Mouse (Mus musculus): ENCODE data around the gene Prkcq. TPM values are rescaled to one million over a fixed set of nuclear protein-coding genes. Genes with fewer than 3 reads are reported as not detected.

Gene Prkcq
- total RNA-seq, 2 experiments from 2014 or later: 1.8 to 2.5 TPM

DNA sequence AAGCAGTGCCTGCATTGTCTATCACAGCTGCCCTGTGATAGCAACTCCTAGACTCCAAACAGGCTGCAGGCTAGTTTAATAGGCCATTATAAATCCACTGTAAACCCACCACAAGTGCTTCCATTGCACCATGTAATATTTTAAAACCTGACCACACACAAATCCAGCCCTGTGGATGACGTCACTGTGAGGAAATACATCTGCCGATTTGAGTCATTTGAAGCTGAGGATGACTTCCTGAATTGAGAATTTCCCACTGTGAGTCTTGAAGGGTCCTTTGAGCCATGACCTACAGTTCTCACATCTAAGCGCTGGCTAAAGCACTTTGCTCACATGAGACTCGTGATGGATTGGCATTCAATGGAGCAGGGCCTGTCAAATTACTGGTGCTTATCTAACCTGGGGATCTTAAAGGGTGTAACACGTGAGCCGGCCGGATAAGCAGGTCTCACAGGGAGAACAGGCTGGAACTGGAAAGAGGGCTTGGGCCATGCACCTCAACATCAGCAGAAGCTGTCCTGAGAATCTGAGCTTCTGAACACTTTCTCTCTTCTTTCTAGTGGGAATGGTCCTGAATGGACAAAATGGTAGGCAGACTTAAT, 40.2 kb downstream of the Prkcq start:
- intact Hi-C loops (cut with DNase I): no loop called here
- no peak for DNase-seq

DNA sequence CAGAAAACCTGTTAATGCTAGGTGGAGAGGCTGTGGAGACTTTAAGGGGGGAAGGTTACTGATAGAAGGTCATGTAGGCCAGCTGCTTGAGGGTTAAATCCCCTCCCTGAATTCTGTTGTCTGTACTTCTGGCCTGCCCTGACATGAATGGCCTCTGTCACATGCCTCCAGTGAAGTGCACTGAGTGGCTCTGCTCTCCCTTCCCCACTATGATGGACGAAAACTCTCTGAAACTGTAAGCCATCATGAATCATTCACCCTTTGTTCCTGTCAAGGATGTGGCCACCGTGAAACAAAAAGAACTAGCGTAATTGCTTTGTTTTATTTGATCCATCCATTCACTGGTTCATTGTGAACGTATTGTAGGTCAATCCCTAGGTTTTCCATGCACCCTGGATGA, 44.5 kb downstream of the Prkcq start:
- no peak for DNase-seq
- intact Hi-C loops (cut with DNase I): no loop called here

DNA sequence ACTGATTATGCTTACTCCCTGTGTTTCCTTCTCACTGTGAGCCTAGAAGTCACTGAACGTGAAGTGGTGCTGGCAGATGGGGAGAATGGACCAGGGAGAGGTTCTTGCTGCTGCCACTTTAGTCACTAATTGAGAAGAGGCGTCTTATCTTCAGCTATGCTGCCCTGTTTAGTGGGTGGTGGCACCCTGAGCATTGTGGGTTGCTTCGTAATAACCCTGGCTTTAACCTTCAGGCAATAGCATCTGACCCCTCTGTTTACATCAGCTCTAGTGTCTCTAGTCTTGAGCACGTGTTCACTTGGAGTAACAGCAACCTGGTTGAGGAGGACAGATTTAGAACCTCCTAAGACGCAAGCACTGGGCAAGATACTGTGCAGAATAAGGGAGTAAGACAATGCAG, 44.9 kb downstream of the Prkcq start:
- intact Hi-C loops (cut with DNase I): no loop called here
- no peak for DNase-seq

DNA sequence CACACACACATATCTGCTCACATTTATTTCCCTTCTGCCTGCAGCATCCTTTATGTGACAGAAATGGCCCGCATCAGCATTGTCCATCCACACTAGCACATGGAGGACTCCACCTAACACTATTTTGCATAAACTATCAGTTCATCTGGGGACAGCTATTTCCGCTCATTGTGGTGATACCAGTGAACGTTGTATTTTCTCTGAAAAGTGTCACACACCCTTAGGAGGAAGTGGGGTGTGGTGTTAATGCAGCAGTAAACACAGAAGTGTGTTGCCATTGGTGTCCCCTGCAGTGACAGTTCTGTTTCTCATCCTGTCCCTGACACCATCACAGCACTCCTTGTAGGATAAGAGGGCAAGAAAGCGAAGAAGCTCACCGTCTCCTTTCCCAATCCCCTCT, 46.2 kb downstream of the Prkcq start:
- DNase-seq: no peak
- intact Hi-C loops (cut with DNase I): no loop called here

DNA sequence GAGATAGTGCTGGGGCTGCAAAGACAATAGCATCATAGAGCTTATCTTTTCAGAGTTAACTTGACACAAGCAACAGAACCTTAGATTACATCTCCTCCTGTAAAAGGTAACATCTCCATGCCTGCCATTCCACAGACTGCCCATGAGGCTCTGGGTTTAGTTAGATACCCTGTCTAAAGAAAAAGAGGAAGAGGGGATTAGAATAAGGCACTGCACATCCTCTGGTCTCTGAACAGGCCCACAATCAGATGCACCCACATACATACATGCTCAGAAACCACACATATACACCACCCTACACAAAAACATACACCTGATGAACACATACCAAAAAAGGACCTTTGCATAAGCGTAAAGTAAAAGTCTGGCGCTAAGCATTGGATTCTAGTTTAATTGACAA, 47.4 kb downstream of the Prkcq start:
- no peak for DNase-seq
- intact Hi-C loops (cut with DNase I): no loop called here

DNA sequence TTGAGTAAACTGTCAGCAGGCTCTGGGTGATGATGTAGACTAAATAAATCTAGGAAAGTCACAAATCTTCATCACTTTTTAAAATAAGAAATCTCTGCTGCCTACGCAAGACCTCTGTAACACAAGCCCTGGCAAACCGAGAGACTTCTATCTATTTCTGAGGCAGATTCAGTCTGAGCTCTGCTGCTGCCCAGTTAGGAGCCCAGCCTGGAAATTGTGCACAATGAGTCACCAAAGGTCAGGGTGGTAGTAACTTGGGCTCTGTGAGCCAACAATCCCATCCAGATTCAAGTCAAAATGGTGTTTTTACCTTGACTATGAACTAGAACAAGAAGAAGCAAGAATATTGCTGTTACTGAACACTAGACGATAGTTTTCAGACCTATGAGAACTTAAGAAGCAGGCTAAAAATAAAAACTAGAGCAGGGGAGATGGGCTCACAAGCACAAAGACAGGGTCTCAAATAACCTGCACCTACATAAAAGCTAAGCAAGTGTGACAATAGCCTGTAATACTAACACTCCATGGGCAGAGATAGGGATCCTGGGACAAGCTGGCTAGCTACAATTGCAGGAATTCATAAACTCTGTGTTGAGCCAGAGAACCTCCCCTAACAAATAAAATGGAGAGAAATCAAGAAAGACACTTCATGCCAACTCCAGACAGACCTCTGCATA, 53.0 kb downstream of the Prkcq start:
- intact Hi-C loops (cut with DNase I): no loop called here

DNA sequence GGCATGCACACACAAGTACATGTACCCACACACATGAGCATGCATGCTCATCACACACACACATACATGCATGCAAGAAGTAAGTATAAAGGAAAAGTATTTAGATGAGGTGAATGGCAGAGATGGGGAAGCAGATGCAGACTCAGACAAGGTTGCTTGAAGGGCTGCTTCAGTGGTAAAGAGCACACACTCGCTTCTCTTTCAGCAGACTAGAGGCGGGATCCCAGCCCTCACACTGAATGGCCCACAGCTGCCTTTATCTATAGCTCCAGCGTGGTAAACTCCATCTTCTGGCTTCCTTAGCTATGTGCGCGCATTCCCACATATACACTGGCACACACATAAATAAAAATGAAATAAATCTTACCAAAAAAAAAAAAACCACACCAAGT, 53.6 kb downstream of the Prkcq start:
- DNase-seq: no peak
- intact Hi-C loops (cut with DNase I): no loop called here

More for the DNA sequence above, 53.0 kb downstream of the Prkcq start:
- no peak for DNase-seq

DNA sequence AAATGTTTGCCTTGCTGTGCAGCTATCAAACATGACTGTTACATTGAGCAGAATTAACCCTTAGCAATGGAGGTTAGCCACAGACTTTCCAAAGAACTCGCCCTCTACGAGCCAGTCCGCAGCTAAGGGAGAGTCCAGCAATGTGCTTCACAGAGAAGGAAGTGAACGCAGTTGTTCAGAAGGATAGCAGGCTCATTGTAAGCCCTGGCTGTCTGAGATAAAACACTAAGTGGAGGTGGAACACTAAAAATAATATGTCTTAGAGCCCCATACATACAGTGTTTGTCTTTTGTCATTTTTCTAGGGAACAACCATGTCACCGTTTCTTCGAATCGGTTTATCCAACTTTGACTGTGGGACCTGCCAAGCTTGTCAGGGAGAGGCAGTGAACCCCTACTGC, 54.6 kb downstream of the Prkcq start:
- intact Hi-C loops (cut with DNase I): no loop called here
- peak; percentile 3 to 7 for DNase-seq

DNA sequence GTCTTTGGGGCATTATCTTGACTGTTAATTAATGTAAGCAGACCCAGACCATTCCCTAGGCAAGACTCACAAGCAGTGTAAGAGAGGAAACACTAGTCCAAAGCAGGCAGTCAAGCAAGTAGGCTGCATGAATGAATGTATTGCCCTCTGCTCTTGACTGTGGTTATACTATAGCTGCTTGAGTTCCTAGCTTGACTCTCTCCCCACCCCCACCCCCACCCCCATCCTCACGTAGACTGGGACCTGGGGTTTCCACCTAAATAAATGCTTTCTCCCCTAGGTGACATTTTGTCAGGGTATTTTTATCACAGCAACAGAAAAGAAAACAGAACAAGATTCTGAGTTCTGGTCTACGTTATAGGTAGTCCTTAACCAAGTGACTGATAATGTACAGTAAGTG, 57.2 kb downstream of the Prkcq start:
- DNase-seq: no peak
- intact Hi-C loops (cut with DNase I): no loop called here

DNA sequence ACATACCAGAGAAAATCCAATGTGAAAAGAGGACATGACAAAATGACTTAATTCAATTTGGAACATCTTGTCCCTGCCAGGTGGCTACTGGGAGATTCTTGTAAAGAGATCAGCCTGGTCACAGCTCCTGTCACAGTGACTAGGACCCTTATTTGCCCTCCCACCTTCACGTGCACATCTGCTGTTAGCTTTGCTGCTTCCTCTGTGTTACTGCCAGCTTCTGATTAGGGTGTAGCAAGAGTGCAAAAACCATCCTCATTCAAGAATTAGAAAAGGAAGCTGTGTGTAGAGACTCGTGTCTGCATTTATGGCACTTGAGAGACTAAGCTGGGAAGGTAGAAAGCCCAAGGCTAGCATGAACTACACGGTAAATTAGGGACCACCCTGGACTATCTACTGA, 59.2 kb downstream of the Prkcq start:
- intact Hi-C loops (cut with DNase I): no loop called here
- no peak for DNase-seq

DNA sequence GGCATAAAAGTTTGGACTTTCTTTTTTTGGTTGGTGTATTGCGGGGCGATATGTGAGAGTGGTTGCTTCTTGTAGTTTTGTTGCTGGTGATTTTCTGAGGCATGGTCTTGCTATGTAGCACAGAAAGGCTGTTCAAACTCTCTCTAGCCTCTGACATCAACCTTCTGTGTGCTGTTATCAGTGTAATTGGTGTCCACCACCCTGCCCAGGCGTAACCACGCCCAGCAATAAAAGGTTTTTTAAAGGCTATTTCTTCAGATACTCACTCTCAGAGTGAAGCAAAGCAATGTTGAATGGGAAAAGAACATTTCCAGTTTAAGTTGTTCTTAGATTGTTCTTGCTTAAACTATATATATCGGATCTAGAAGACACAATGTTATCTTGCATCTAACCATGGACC, 60.1 kb downstream of the Prkcq start:
- intact Hi-C loops (cut with DNase I): no loop called here
- DNase-seq: no peak

DNA sequence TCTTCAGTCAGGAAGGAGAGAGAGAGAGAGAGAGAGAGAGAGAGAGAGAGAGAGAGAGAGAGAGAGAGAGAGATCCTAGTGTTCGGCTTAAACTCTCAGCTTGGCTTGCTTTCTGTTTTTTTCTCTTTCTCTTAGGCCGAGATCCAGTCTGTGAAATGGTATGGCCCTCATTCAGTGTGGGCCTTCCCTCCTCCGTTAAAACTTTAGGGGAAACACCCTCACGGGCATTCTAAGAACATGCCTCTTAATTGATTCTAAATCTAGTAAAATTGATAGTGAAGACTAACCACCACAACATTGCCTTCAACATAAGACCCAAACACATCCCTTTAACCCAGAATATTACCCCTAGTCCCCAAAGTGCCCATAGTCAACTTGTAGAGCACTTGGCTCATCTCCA, 66.3 kb downstream of the Prkcq start:
- intact Hi-C loops (cut with DNase I): no loop called here
- no peak for DNase-seq

DNA sequence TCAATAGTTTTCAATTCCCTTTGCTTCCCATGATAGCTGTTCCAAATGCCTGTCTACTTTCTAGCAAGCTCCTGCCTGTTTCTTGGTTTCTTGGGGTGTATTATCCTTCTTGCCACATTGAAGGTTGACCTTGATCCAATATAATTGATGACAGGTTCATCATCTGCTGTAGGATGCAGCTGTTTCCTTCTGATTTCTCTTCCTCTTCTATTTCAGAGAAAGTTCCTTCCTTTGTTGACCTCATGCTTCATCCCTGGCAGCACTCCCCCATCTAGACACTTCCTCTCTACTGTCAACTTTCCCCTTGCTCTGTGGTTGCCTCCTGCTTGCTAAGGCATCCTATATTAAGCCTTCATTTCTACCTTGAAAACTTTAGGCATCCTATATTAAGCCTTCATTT, 67.6 kb downstream of the Prkcq start:
- intact Hi-C loops (cut with DNase I): no loop called here
- DNase-seq: peak; percentile 20

DNA sequence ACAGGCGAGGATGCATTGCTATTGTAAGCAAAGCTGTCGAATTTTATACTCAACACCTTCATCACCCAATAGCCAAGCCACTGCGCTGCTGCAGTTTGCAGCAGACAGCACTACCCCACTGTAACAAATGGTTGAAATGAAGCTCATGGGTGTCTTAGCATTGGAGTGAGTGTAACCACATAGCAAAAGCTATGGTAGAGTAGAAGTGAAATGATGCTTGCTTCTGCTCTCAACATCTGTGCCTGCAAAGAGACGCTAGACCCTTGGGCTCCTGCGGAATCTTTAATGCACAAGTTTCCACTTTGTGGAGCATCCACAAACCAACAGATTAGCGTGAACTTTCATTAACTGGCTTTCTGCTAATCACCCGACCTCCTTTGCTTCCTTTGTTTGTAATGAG, 74.0 kb downstream of the Prkcq start:
- intact Hi-C loops (cut with DNase I): no loop called here
- DNase-seq: no peak

DNA sequence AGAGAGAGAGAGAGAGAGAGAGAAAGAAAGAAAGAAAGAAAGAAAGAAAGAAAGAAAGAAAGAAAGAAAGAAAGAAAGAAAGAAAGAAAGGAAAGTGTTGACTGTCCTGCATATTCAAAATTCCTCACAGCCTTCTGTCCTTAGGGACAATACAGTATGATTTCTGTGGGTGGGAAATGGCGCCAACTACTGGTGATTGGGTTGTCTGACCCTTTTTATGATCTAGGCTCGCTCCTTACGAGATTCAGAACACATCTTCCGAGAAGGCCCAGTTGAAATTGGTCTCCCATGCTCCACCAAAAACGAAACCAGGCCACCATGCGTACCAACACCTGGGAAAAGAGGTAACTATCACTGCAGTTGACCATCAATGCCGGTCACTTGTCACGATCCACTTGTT, 82.0 kb downstream of the Prkcq start:
- DNase-seq: peak; percentile 48 to 63
- intact Hi-C loops (cut with DNase I): loop anchor here (1.0 to 5.0 kb wide), 2 partner anchors 82 to 141 kb away; partner anchors contain the start of gene Prkcq

DNA sequence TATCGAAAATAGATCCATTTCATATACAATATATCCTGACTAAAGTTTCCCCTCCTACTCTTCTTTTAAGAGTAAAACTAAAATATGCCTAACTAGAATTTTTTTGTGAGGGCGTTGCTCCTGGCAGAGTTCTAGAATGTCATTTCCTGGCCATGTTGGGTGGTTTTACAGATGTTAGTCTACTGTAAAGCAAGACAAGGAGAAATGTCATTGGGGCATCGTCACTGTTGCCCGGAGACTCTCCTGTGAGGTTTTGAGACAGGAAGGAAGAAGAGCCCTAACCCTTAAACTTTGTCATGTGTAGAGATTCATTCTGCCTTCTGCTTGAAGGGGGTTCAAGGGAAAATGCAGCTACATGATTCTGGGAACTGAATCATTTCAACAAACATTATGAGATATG, 82.5 kb downstream of the Prkcq start:
- intact Hi-C loops (cut with DNase I): loop anchor here (1.0 to 5.0 kb wide), 2 partner anchors 82 to 141 kb away; partner anchors contain the start of gene Prkcq
- DNase-seq: no peak

DNA sequence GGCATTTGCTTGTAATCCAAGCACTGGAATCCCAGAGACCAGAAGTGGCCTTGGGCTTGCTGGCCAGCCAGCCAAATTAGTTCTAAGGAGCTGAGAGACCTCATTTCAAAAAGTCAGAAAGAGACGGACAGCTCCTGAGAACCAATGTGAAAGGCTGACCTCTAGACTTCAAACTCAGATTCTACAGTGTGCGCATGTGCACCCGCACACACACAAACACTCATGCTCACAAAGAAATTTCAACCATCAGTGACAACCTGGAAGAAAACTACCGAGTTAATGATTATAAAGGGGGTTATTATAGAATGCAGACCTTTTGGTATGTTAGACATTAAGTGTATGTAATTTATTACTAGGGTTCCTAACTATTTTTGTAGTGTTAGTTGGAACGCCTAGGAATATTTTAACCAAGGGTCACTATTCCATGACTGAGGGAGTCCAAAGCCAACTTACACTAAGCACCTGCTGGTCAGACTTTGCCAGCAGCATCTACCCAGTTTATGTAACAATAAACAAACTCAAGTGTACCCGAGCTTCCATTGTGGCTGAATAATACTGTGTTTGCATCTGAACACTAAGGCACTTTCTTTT, 85.4 kb downstream of the Prkcq start:
- intact Hi-C loops (cut with DNase I): no loop called here
- no peak for DNase-seq

DNA sequence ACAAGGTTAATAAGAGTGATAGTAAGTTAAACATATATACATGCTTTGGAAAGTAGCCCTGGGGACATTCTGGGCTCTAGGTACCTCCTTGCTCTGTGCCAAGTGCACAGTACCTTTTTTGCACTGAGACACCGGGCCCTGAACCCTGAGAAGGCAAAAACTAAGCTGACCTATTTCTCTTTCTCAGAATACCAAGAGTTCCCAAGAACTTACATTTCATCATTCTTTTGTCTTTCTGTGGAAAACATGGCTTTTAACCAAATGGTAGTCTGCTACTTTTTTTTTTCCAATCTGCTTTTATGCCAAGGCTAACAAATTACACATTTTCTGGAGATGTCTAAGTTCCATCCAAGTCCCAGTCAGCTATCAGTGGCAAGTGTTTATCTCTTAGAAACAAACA, 86.3 kb downstream of the Prkcq start:
- intact Hi-C loops (cut with DNase I): no loop called here
- DNase-seq: no peak

DNA sequence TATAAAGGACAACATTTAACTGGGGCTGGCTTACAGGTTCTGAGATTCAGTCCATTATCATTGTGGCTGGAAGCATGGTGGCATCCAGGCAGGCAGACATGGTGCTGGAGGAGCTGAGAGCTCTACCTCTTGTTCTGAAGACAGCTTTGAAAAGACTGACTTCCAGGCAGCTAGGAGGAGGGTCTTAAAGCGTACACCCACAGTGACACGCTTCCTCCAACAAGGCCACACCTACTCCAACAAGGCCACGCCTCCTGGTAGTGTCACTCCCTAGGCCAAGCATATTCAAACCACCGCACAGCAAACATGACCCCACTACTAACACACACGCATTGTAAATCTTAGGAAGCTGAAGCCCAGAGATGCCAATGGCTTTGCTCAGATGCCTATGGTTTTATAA, 87.5 kb downstream of the Prkcq start:
- intact Hi-C loops (cut with DNase I): no loop called here
- DNase-seq: no peak

DNA sequence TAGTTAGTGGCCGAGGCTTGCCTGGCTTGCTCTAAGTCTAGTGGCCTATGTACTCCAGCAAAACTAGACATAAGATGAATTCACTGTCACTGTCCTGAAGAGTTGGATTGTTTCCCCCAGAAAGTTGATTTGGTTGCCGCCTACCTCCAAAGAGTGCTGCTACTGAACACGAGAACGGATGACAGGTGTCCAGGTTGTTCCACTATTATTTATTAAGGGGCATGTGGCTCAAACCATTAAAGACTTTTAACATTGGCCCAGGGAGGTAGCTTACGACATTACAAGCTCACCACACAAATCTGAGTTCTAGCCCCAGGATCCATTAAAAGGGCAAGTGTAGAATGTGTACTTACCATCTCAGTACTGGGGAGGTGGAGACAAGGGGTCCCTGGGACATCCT, 92.9 kb downstream of the Prkcq start:
- DNase-seq: no peak
- intact Hi-C loops (cut with DNase I): loop anchor here (5.0 kb wide), 1 partner anchor 153 kb away; no protein-coding TSS in a partner anchor

DNA sequence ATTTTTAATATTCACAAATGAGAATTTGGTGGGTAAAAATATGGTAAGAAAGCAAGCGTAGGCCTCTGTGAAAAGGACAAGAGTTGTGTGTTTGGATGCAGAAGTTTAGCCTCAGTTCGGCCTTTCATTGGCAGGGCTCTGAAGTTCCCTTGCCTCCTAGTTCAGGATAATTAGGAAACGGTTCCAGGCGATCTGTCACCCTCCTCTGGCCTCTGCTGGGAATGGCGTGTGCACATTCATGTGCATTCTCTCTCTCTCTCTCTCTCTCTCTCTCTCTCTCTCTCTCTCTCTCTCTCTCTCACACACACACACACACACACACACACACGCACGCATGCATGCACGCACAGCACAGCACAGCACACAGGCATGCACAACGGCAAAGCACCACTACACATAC, 93.5 kb downstream of the Prkcq start:
- intact Hi-C loops (cut with DNase I): loop anchor here (5.0 kb wide), 1 partner anchor 153 kb away; no protein-coding TSS in a partner anchor
- DNase-seq: no peak

DNA sequence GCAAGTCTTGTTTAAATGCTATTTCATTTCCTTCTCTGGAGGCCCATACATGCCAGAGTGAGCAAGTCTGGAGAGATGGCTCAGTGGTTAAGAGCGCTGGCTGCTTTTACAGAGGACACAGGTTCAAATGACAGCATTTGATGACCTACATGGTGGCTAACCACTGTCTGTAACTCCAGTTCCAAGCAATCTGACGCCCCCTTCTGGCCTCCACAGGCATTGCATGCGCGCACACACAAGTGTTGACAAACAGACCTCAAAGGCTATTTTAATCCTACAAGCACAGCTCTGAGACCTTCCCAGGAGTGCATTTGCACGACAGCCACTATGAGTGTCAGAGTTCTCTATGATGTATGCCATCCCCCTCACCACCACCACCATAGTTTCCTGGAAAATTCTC, 94.4 kb downstream of the Prkcq start:
- DNase-seq: peak in 1 of 2 experiments; percentile 12
- intact Hi-C loops (cut with DNase I): loop anchor here (5.0 kb wide), 1 partner anchor 154 kb away; no protein-coding TSS in a partner anchor

All from heart, postnatal 10 days (tissue).